Mouse (Mus musculus): ENCODE data around the gene B4galt5. TPM values are rescaled to one million over a fixed set of nuclear protein-coding genes. Genes with fewer than 3 reads are reported as not detected.

B4galt5 gene
- total RNA-seq, 1 experiment = 40.5 TPM

DNA sequence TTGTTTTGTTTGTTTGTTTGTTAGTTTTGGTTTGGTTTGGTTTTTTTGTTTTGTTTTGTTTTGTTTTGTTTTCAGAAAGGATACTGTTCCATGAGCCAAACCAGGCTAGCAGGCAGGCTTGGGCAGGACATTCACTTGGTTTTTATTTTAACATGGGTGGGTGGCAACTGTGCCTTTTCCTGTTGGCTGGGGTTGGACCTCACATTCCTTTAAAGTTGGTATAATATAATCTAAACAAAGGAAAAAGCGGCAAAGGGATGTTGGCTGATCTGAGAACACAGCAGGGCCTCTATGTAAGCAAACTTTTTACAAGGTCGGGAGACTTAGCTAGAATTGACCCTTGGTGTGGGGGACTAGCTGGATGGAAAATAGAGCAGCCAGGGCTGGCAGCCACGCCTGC lies 91.2 kb downstream of the B4galt5 start:
- in situ Hi-C loops (cut with MboI; ENCODE audit: low sequenced_read_pairs in 2 of 2, unreplicated experiment in 2 of 2) = no loop called here
- TF ChIP-seq ZC3H11A (IDR thresholded peaks at IDR 0.05; ENCODE audit: borderline replicate concordance, low read depth, low read length) = no peak
- no peak for TF ChIP-seq CHD2 (IDR thresholded peaks at IDR 0.05; ENCODE audit: low read depth, low read length)
- TF ChIP-seq ZNF384 (IDR thresholded peaks at IDR 0.05; ENCODE audit: low read depth, low read length) = no peak
- no peak for TF ChIP-seq MAFK (IDR thresholded peaks at IDR 0.05; ENCODE audit: insufficient read depth, low read depth, low read length)
- no peak for TF ChIP-seq HCFC1 (IDR thresholded peaks at IDR 0.05; ENCODE audit: borderline replicate concordance, insufficient read depth, low read length)

DNA sequence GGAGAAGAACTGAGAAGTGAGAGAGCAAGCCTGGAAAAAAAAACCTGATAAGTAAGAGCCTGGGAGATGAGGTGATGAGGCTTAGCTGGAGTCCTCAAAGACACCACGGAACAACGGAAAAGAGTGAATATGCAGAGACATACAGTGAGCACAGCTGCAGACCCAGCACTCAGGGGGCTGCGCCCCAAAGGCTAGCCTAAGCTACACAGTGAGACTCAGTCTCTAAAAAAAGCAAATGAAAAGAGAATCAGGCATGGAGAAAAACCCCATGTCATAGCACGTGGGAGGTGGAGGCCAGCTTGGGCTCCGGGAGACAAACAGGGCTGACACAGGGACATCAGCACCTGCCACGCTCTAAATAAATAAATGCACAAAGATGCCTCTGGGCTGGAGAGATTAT lies 94.2 kb downstream of the B4galt5 start:
- H3K4me3 ChIP-seq (ENCODE audit: insufficient read depth in 1 of 2, low read depth in 1 of 2, low read length in 2 of 2, poor library complexity in 1 of 2, severe bottlenecking in 1 of 2) = no peak overlapping the region
- in situ Hi-C loops (cut with MboI; ENCODE audit: low sequenced_read_pairs in 2 of 2, unreplicated experiment in 2 of 2) = no loop called here
- H3K36me3 ChIP-seq (ENCODE audit: control insufficient read depth, insufficient read depth, low read length, poor library complexity, severe bottlenecking) = no peaks in the 10 kb centered on the region
- TF ChIP-seq ZC3H11A (IDR thresholded peaks at IDR 0.05; ENCODE audit: borderline replicate concordance, low read depth, low read length) (no peak), MAFK (IDR thresholded peaks at IDR 0.05; ENCODE audit: insufficient read depth, low read depth, low read length) (no peak), CHD2 (IDR thresholded peaks at IDR 0.05; ENCODE audit: low read depth, low read length) (no peak), HCFC1 (IDR thresholded peaks at IDR 0.05; ENCODE audit: borderline replicate concordance, insufficient read depth, low read length) (no peak), ZNF384 (IDR thresholded peaks at IDR 0.05; ENCODE audit: low read depth, low read length) (no peak)
- no peak for DNase-seq (ENCODE audit: low read depth, low spot score)
- peak overlapping the region; percentile 40; the same call in 1 of the 2 replicates for H3K27ac ChIP-seq (ENCODE audit: insufficient read depth, low read depth, low read length, poor library complexity, severe bottlenecking)
- H3K4me1 ChIP-seq (ENCODE audit: control insufficient read depth in 2 of 2, insufficient read depth in 2 of 2, low read length in 2 of 2, poor library complexity in 1 of 2) = peaks cover 3 to 34% of the 10 kb centered on the region in 2 experiments; a peak in 2 of 4 replicates
- H3K9me3 ChIP-seq (ENCODE audit: control insufficient read depth, insufficient read depth, low read depth, low read length) = no peaks in the 10 kb centered on the region
- H3K9ac ChIP-seq (ENCODE audit: insufficient read depth, low read depth, low read length, poor library complexity, severe bottlenecking) = peak overlapping the region; percentile 23; the same call in 1 of the 2 replicates

More for the DNA sequence above, 91.2 kb downstream of the B4galt5 start:
- DNase-seq (ENCODE audit: low read depth, low spot score) = no peak
- H3K4me1 ChIP-seq (ENCODE audit: control insufficient read depth in 2 of 2, insufficient read depth in 2 of 2, low read length in 2 of 2, poor library complexity in 1 of 2) = peaks cover 0 to 12% of the 10 kb centered on the region in 2 experiments; a peak in 2 of 4 replicates
- no peaks in the 10 kb centered on the region for H3K9me3 ChIP-seq (ENCODE audit: control insufficient read depth, insufficient read depth, low read depth, low read length)
- no peak overlapping the region for H3K27ac ChIP-seq (ENCODE audit: insufficient read depth, low read depth, low read length, poor library complexity, severe bottlenecking)
- H3K4me3 ChIP-seq (ENCODE audit: insufficient read depth in 1 of 2, low read depth in 1 of 2, low read length in 2 of 2, poor library complexity in 1 of 2, severe bottlenecking in 1 of 2) = no peak overlapping the region
- H3K9ac ChIP-seq (ENCODE audit: insufficient read depth, low read depth, low read length, poor library complexity, severe bottlenecking) = no peak overlapping the region
- no peaks in the 10 kb centered on the region for H3K36me3 ChIP-seq (ENCODE audit: control insufficient read depth, insufficient read depth, low read length, poor library complexity, severe bottlenecking)

DNA sequence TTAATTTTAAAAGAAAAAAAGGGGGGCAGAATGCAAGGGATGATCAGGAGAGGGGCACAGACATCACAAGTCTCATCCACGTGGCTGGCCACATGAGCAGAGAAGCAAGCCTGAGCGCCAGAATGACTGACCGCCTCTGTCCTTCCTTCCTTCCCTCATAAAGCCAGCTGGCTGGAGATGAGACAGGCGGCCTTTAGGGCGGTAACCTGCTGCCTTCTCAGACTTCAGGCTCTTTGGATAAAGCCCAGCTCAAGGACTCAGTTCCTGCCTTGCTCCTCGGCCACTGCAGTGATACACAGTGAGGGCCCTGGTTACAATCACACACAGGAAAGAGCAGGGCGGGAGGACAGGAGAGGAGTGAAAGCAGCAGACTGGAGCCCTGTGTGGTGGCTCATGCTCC lies 94.8 kb downstream of the B4galt5 start:
- Histone ChIP-seq H3K36me3 (ENCODE audit: control insufficient read depth, insufficient read depth, low read length, poor library complexity, severe bottlenecking) (no peaks in the 10 kb centered on the region), H3K9ac (ENCODE audit: insufficient read depth, low read depth, low read length, poor library complexity, severe bottlenecking) (peak overlapping the region; percentile 25), H3K9me3 (ENCODE audit: control insufficient read depth, insufficient read depth, low read depth, low read length) (no peaks in the 10 kb centered on the region), H3K4me1 (ENCODE audit: control insufficient read depth in 2 of 2, insufficient read depth in 2 of 2, low read length in 2 of 2, poor library complexity in 1 of 2) (peaks cover 3 to 37% of the 10 kb centered on the region in 2 experiments; a peak in 2 of 4 replicates), H3K27ac (ENCODE audit: insufficient read depth, low read depth, low read length, poor library complexity, severe bottlenecking) (peak overlapping the region; percentile 40; the same call in 1 of the 2 replicates), H3K4me3 (ENCODE audit: insufficient read depth in 1 of 2, low read depth in 1 of 2, low read length in 2 of 2, poor library complexity in 1 of 2, severe bottlenecking in 1 of 2) (0 out of 4 replicates have a peak overlapping the region, but pooled peaks of 1 of the 2 experiments have one; percentile 11)
- TF ChIP-seq HCFC1 (IDR thresholded peaks at IDR 0.05; ENCODE audit: borderline replicate concordance, insufficient read depth, low read length) (no peak), ZC3H11A (IDR thresholded peaks at IDR 0.05; ENCODE audit: borderline replicate concordance, low read depth, low read length) (no peak), ZNF384 (IDR thresholded peaks at IDR 0.05; ENCODE audit: low read depth, low read length) (no peak), CHD2 (IDR thresholded peaks at IDR 0.05; ENCODE audit: low read depth, low read length) (no peak), MAFK (IDR thresholded peaks at IDR 0.05; ENCODE audit: insufficient read depth, low read depth, low read length) (no peak)
- DNase-seq (ENCODE audit: low read depth, low spot score) = no peak
- in situ Hi-C loops (cut with MboI; ENCODE audit: low sequenced_read_pairs in 2 of 2, unreplicated experiment in 2 of 2) = no loop called here

DNA sequence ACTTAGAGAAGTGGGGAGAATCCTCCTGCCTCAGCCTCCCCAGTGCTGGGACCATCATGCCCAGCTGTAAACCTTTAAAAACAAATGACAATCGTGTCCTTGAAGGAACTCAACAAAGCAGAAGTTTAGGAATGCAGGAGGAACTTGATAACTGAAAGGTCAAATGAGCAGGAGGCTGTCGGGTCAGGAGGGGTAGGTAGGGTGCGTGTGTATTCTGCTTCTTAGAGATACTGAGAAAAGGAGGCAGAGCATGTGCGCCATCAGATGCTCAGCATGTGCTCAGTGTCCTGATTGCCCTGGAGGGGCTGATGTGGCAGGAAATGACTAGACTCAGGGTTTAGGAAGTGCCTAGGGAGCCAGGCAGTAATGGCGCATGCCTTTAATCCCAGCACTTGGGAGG lies 95.5 kb downstream of the B4galt5 start:
- in situ Hi-C loops (cut with MboI; ENCODE audit: low sequenced_read_pairs in 2 of 2, unreplicated experiment in 2 of 2) = no loop called here
- TF ChIP-seq ZNF384 (IDR thresholded peaks at IDR 0.05; ENCODE audit: low read depth, low read length) = no peak
- no peak for TF ChIP-seq HCFC1 (IDR thresholded peaks at IDR 0.05; ENCODE audit: borderline replicate concordance, insufficient read depth, low read length)
- no peak for TF ChIP-seq MAFK (IDR thresholded peaks at IDR 0.05; ENCODE audit: insufficient read depth, low read depth, low read length)
- TF ChIP-seq CHD2 (IDR thresholded peaks at IDR 0.05; ENCODE audit: low read depth, low read length) = no peak
- no peak for TF ChIP-seq ZC3H11A (IDR thresholded peaks at IDR 0.05; ENCODE audit: borderline replicate concordance, low read depth, low read length)

More for the DNA sequence above, 95.5 kb downstream of the B4galt5 start:
- Histone ChIP-seq H3K36me3 (ENCODE audit: control insufficient read depth, insufficient read depth, low read length, poor library complexity, severe bottlenecking) (no peaks in the 10 kb centered on the region), H3K4me1 (ENCODE audit: control insufficient read depth in 2 of 2, insufficient read depth in 2 of 2, low read length in 2 of 2, poor library complexity in 1 of 2) (peaks cover 3 to 39% of the 10 kb centered on the region in 2 experiments; a peak in 2 of 4 replicates), H3K27ac (ENCODE audit: insufficient read depth, low read depth, low read length, poor library complexity, severe bottlenecking) (no peak overlapping the region; the same call in 1 of the 2 replicates), H3K4me3 (ENCODE audit: insufficient read depth in 1 of 2, low read depth in 1 of 2, low read length in 2 of 2, poor library complexity in 1 of 2, severe bottlenecking in 1 of 2) (no peak overlapping the region), H3K9me3 (ENCODE audit: control insufficient read depth, insufficient read depth, low read depth, low read length) (no peaks in the 10 kb centered on the region), H3K9ac (ENCODE audit: insufficient read depth, low read depth, low read length, poor library complexity, severe bottlenecking) (peak overlapping the region; percentile 15; the same call in 1 of the 2 replicates)
- DNase-seq (ENCODE audit: low read depth, low spot score) = no peak
